Comparison of ENCODE assay signal across 8 mouse cellular contexts in the genomic region with DNA sequence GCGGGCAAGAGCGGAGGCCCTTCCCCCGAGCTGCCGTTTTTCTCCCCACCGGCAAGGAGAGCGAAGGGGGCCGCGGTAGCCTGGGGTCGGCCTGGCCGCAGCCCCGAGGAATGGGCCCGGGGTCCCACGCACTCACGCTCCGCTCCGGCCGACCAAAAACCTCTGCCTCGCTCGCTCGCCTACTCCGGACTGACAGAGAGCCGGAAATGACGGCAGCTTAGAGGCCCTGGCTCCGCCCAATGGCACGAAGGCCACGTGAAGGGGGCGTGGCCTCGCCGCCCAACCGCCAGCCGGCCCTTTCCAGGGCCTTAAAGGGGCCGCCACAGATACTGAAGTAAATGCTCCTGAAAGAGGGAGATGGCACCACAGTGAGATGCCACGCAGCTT. TPM values are rescaled to one million over a fixed set of nuclear protein-coding genes. Genes with fewer than 3 reads are reported as not detected.
DNase-seq lines count a peak whose midpoint lies in the region; ATAC-seq and TF ChIP-seq lines count a peak whose summit lies in the region.

No protein-coding gene starts in this region.

- peaks cover 6% of the 10 kb centered on the region for H3K36me3 ChIP-seq in hindbrain, postnatal 0 days (ENCODE audit: insufficient read depth, low read length)

- no peak for TF ChIP-seq CTCF in gastrocnemius, adult 2 months (IDR thresholded peaks at IDR 0.05)
- no peak for TF ChIP-seq CTCF in hindbrain, postnatal 0 days (IDR thresholded peaks at IDR 0.05; ENCODE audit: low read depth)

- DNase-seq in gastrocnemius, adult 2 months: peak; percentile 97
- DNase-seq in hindbrain, postnatal 0 days (ENCODE audit: low spot score): peak; percentile 99
- DNase-seq in left cerebral cortex, adult 18-20 months (ENCODE audit: low spot score in 2 of 2): peak; percentile 94
- DNase-seq in lung, postnatal 4 days: peak; percentile 96 to 97
- peak; percentile 89 for DNase-seq in retina, postnatal 7 days (ENCODE audit: low read depth, low spot score)
- peak; percentile 79 to 91 for DNase-seq in urinary bladder, adult 18-20 months (ENCODE audit: low spot score in 2 of 2)

- H3K4me3 ChIP-seq in gastrocnemius, adult 2 months: peak overlapping the region; percentile 100
- H3K4me3 ChIP-seq in hindbrain, postnatal 0 days (ENCODE audit: low read length): peak overlapping the region; percentile 100

- H3K27me3 ChIP-seq in hindbrain, postnatal 0 days (ENCODE audit: insufficient read depth, low read length): no peaks in the 10 kb centered on the region

- intact Hi-C loops in gastrocnemius, adult 2 months (cut with DNase I): no loop called here

- WGBS in hindbrain, postnatal 0 days: under 1% methylated on average over 33 of the region's 33 CpGs

- H3K9ac ChIP-seq in hindbrain, postnatal 0 days (replicated peaks; ENCODE audit: low read length): peak overlapping the region; percentile 98

- H3K9me3 ChIP-seq in hindbrain, postnatal 0 days (ENCODE audit: low read length): no peaks in the 10 kb centered on the region

- H3K27ac ChIP-seq in gastrocnemius, adult 2 months: peak overlapping the region; percentile 99
- peak overlapping the region; percentile 89 for H3K27ac ChIP-seq in hindbrain, postnatal 0 days

- peaks cover 8% of the 10 kb centered on the region; the same call in 1 of the 2 replicates for H3K4me1 ChIP-seq in hindbrain, postnatal 0 days (ENCODE audit: insufficient read depth, low read length)

- H3K4me2 ChIP-seq in hindbrain, postnatal 0 days (ENCODE audit: low read depth, low read length): peak overlapping the region; percentile 89

- peak; percentile 95 for ATAC-seq in activated CD4-positive, CD25-positive, alpha-beta regulatory T cell, adult 4 months
- ATAC-seq in common myeloid progenitor, adult 5-6 weeks (replicated peaks; ENCODE audit: low read depth, poor library complexity, severe bottlenecking): peak; percentile 95
- ATAC-seq in hindbrain, postnatal 0 days: peak; percentile 100

RNA-seq across cellular contexts. Expression of a gene that starts 1.0 kb away (rescaled TPM):
- polyA plus RNA-seq in activated CD4-positive, CD25-positive, alpha-beta regulatory T cell, adult 4 months (2017; shearing (Covaris generic)): 1,000 to 10,000 TPM in 1 of 2 experiments, 100 to 1,000 TPM in 1; 878 to 1,002 TPM
- total RNA-seq in common myeloid progenitor, adult 5-6 weeks (2017): 717 and 731 TPM in 2 replicates
- 100 to 1,000 TPM in 1 of 2 experiments, 10 to 100 TPM in 1; 76.1 to 121 TPM for total RNA-seq in gastrocnemius, adult 2 months (2021)
- total RNA-seq in hindbrain, postnatal 0 days (2014; rRNA removed): 86.7 and 87.2 TPM in 2 replicates
- polyA plus RNA-seq in hindbrain, postnatal 0 days (2015; fragmentation: Nextera tagmentation; extraction: Ambion mirVana): 585 and 630 TPM in 2 replicates
- 100 to 1,000 TPM; 299 to 323 TPM for total RNA-seq in left cerebral cortex, adult 18-20 months (2021)

Comparison
In these comparisons a context has a peak if more than half of its experiments do, and no peak if none do; other contexts are left out.
1. Peak in every context shown above with its lines: DNase-seq, ATAC-seq, H3K4me3 ChIP-seq and H3K27ac ChIP-seq.